Mouse (Mus musculus) cortical plate, adult 2 months (tissue): Measurements from ENCODE around the gene 4930432K21Rik. TPM values are rescaled to one million over a fixed set of nuclear protein-coding genes. Genes with fewer than 3 reads are reported as not detected.

Experiments used
- H3K27ac ChIP-seq: fragments of 200-500 bp; 2 replicates; pipeline ENCODE4 v1.5.1; 2012; ENCODE audit warnings: low read length, control low read depth, inconsistent platforms; ENCODE audit not compliant: insufficient read depth
- H3K4me1 ChIP-seq: fragments of 200-500 bp; 2 replicates; pipeline ENCODE4 v1.6.1; 2011; ENCODE audit warnings: low read length; ENCODE audit not compliant: control insufficient read depth, insufficient read depth
- H3K4me3 ChIP-seq: fragments of 200-500 bp; 2 replicates; pipeline ENCODE4 v1.5.1; 2011; ENCODE audit warnings: mild to moderate bottlenecking, low read length, control low read depth; ENCODE audit not compliant: insufficient read depth
- CTCF ChIP-seq: fragments of 200-500 bp; IDR thresholded peaks from 2 replicates; pipeline ENCODE4 v1.5.1; 2011; ENCODE audit warnings: mild to moderate bottlenecking, control low read depth, low read length; ENCODE audit not compliant: insufficient read depth; ENCODE audit errors: extremely low read depth
- POLR2A ChIP-seq: fragments of 200-500 bp; IDR thresholded peaks from 2 replicates; pipeline ENCODE4 v1.6.1; 2011; ENCODE audit warnings: mild to moderate bottlenecking, low read length, control low read depth; ENCODE audit not compliant: insufficient read depth; ENCODE audit errors: extremely low read depth
- polyA plus RNA-seq: library from polyadenylated mRNA; depleted of rRNA; stranded (reverse); fragments of >200 nt; gene quantifications from 2 replicates; pipeline ENCODE4 v1.2.3, GENCODE M21; 2012

4930432K21Rik gene
- polyA plus RNA-seq, 1 experiment: 3.0 TPM

GRCm38 (mm10) chr8:84189603-84190002 lies 41.8 kb downstream of the 4930432K21Rik start:
- no peak overlapping the region for H3K27ac ChIP-seq
- no peak overlapping the region for H3K4me3 ChIP-seq
- no peaks in the 10 kb centered on the region for H3K4me1 ChIP-seq
- TF ChIP-seq CTCF (no peak), POLR2A (no peak)

DNA sequence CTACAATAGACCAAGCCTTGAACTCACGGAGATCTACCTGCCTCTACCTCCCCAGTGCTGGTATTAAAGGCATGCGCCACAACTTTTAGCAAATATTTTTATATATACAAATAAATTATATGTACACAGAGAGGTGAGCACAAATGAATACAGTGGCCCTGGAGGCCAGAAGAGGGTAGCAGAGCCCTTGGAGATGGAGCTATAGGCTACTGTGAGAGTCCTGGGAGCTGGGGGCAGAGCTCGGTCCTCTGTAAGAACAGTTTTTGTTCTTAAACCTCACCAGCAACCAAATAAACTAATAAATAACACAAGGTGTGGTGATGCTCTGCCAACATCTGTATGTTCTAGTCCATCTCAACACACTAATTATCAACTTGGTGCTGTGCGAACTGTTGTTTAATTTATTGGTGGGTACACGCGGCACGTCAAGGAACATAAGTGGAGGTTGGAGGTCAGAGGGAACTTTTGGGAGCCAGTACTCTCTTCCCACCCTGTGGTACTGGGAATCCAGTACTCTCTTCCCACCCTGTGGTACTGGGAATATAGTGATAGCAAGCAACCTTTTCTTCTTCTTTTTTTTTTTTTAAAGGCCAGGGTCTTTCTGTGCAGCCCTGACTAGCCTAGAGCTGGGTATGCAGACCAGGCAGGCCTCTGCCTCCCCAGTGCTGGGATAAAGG lies 42.5 kb downstream of the 4930432K21Rik start:
- H3K27ac ChIP-seq: no peak overlapping the region
- H3K4me3 ChIP-seq: no peak overlapping the region
- H3K4me1 ChIP-seq: no peaks in the 10 kb centered on the region
- TF ChIP-seq CTCF (no peak), POLR2A (no peak)

DNA sequence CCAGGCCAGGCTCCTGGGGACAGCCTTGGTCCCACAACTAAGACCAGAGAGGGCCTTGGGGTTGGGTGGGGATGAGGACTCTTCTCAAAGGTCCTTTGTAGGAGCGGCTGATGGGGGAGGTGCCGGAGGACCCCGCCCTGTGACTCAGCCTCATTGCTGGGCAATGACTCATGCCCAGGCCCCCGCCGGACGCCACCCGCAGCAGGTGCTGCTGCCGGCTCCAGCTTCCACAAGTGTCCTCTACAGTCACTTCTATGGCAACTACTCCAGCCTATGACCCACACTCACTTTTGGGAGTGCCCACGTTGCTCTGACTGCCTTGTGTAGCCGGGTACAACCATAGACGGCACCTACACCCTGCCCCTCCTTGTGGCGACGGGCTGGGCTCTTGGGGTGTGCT lies 44.2 kb downstream of the 4930432K21Rik start:
- no peaks in the 10 kb centered on the region for H3K4me1 ChIP-seq
- no peak overlapping the region for H3K4me3 ChIP-seq
- TF ChIP-seq POLR2A: no peak
- TF ChIP-seq CTCF: no peak
- peak overlapping the region; percentile 96 for H3K27ac ChIP-seq

DNA sequence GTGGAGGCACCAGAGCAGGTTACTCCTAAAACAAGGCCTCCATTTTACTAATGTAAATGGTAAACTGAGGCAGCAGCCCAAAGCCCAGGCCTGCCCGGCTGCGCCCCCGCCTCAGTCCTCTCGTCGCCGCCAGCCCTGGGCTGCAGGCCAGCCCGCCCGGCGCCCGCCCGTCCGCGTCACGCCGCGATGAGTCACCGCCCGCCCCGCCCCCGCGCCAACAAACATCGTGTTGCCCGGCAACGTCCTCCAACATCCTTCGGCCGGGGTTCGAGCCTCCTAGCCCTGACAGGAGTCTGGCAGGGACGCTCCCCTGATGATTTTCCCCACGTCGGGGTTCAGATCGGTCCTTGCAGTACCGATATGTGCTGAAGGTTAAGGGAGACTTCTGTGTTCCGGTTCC lies 44.7 kb downstream of the 4930432K21Rik start:
- H3K4me1 ChIP-seq: no peaks in the 10 kb centered on the region
- H3K4me3 ChIP-seq: peak overlapping the region; percentile 8; the same call in 1 of the 2 replicates
- TF ChIP-seq CTCF: no peak
- no peak for TF ChIP-seq POLR2A
- peak overlapping the region; percentile 96 for H3K27ac ChIP-seq

DNA sequence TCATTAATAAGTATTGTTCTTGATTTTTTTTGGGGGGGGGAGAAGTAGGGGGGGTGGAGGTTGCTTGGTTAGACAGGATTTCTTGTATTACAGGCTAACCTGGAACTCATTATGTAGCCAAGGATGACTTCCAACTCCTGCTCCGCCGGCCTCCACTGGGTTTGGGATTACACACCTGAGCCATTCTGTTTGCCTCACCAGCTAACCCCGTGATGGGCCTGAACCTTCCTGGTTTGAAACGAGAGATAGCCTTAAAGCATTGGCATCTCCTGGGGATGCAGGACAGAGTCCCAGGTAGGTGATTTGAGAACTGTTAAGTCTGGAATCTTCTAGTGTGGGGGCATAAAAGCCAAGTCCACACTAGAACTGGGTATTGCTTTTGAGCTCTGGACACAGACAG lies 45.3 kb downstream of the 4930432K21Rik start:
- TF ChIP-seq CTCF: no peak
- no peak for TF ChIP-seq POLR2A
- H3K27ac ChIP-seq: no peak overlapping the region
- peaks cover 3% of the 10 kb centered on the region for H3K4me1 ChIP-seq
- H3K4me3 ChIP-seq: no peak overlapping the region

- H3K4me3 ChIP-seq: no peak overlapping the region
- TF ChIP-seq CTCF: no peak
- TF ChIP-seq POLR2A: no peak
- H3K4me1 ChIP-seq: peaks cover 4% of the 10 kb centered on the region
Measured at GRCm38 (mm10) chr8:84193566-84193965, 45.7 kb downstream of the 4930432K21Rik start.

DNA sequence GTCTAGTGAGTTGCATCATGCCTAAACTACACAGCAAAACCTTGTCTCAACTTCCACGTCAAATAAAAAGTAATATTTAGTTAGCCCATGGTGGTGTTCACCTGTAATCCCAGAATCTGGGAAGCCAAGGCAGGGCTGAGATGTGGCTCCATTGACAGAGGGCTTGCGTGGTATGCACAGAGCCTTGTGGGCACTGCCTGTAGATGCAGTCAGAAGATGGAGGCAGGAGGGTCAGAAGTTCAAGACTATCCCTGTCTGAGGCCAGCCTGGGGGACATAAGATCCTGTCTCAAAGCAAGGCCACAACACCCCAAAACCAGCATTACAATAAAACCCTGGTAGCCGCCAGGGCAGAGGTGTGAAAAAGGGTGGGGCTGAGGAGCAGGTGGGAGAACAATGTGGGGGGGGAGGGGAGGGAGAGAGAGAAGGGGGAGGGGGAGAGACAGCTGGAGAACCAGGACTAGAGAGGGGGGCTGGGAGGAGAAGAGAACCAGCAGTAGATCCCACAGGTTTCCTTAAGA lies 46.5 kb downstream of the 4930432K21Rik start:
- no peak overlapping the region for H3K27ac ChIP-seq
- TF ChIP-seq POLR2A (no peak), CTCF (no peak)
- peaks cover 7% of the 10 kb centered on the region for H3K4me1 ChIP-seq
- no peak overlapping the region for H3K4me3 ChIP-seq

More at GRCm38 (mm10) chr8:84193566-84193965, 45.7 kb downstream of the 4930432K21Rik start:
- no peak overlapping the region for H3K27ac ChIP-seq

DNA sequence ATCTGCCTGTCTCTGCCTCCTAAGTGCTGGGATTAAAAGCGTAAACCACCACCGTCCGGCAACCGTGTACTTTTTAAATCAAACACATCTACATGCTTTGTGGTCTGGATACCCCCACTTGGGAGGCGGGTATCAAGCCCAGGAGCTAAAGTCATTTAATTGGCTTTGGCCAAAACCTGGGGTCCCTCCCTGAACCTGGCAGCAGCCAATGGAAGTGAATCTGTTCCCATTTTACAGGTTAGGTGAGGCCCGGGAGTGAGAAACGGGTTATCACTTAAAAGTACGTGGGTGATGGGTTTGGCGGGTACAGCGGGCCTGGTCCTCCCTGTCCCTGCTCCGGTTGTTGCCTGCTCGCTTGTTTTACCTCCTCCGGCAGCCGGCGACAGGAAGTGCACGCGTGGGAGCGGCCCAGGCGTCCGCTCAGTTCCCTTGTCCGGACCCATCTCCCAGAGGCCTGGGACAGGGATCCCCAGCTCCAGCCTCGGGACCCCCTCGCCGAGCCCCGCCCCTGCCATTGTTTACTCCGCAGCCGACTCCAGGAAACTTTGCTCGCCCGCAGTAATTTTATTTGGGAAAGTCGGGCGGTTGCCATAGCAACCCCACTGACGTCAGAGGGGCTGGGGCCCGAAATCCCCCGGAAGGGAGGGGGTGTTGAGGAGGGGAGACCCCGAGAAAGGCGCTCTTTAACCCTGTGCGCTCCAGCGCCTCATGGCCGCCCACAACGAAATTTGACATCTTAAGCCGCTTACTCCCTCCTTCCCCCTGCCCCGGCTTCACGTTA lies 49.5 kb downstream of the 4930432K21Rik start:
- Histone ChIP-seq H3K4me3 (peak overlapping the region; percentile 27), H3K27ac (peak overlapping the region; percentile 80), H3K4me1 (peaks cover 7% of the 10 kb centered on the region)
- no peak for TF ChIP-seq CTCF
- TF ChIP-seq POLR2A: no peak

DNA sequence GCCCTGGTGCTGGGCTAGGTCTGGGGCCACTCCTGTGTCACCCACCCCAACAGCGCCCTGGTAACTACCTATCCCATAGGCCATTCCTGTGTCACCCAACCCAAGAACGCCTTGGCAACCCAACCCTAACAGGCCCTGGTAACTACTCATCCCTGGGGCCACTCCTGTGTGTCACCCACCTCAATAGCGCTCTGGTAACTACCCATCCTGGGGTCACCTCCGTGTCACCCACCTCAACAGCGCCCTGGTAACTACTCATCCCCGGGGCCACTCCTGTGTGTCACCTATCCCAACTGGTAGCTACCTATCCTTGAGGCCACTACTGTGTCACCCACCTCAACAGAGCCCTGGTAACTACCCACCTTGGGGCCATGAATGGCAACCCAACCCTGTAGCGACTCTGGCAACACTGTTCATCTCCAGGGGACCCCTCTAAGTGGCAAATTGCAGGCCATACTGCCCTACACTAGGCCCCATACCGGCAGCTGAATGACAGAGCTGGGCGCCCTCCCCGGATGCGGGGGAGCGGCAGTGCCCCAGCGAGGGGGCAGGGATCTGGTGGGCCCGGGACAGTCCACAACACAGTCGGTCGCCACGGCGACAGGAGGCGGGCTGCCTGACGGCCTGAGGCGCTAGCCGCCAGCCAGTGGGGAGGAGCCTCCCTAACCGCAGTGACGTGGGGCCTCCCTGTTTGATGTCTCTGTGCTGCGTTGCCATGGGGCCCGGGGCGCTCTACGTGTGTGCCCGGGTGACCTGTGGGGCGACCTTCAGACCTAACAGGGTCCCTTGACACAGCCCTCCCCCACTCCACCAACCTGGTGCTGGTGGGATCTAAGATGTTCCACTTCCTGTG lies 50.3 kb downstream of the 4930432K21Rik start:
- peaks cover 7% of the 10 kb centered on the region for H3K4me1 ChIP-seq
- H3K4me3 ChIP-seq: peak overlapping the region; percentile 27
- H3K27ac ChIP-seq: peak overlapping the region; percentile 80
- 0 out of 2 replicates have a peak, but pooled peaks have one; percentile 13 for TF ChIP-seq POLR2A
- no peak for TF ChIP-seq CTCF
